Mouse (Mus musculus) small intestine, adult 2 months (tissue): ENCODE results near the gene Mcl1. TPM values are rescaled to one million over a fixed set of nuclear protein-coding genes. Genes with fewer than 3 reads are reported as not detected.
A peak's percentile ranks its signal among the peaks of the same experiment; 100 is the strongest.

Experiments used
- H3K27ac ChIP-seq: fragments of 200-500 bp; 2 replicates; pipeline ENCODE4 v1.5.1; 2012; ENCODE audit warnings: low read depth, low read length, control low read depth, inconsistent platforms; ENCODE audit not compliant: insufficient read depth
- H3K27me3 ChIP-seq: fragments of 200-500 bp; 2 replicates; pipeline ENCODE4 v1.6.1; 2012; ENCODE audit warnings: mild to moderate bottlenecking, moderate library complexity, low read length, inconsistent platforms; ENCODE audit not compliant: control insufficient read depth, insufficient read depth
- H3K36me3 ChIP-seq: fragments of 200-500 bp; 2 replicates; pipeline ENCODE4 v1.6.1; 2012; ENCODE audit warnings: mild to moderate bottlenecking, low read length, control low read depth, inconsistent platforms; ENCODE audit not compliant: control insufficient read depth, insufficient read depth
- H3K4me1 ChIP-seq: fragments of 200-500 bp; 2 replicates; pipeline ENCODE4 v1.6.1; 2012; ENCODE audit warnings: low read length, inconsistent platforms, mixed read lengths; ENCODE audit not compliant: control insufficient read depth, insufficient read depth, insufficient read length
- H3K4me3 ChIP-seq: fragments of 200-500 bp; 2 replicates; pipeline ENCODE4 v1.5.1; 2012; ENCODE audit warnings: low read depth, mild to moderate bottlenecking, control low read depth, inconsistent platforms, low read length, moderate library complexity
- CTCF ChIP-seq: fragments of 200-500 bp; IDR thresholded peaks from 2 replicates; pipeline ENCODE4 v1.5.1; 2012; ENCODE audit warnings: low read depth, mild to moderate bottlenecking, control low read depth, inconsistent platforms, low read length, moderate library complexity, mixed read lengths; ENCODE audit not compliant: insufficient replicate concordance, insufficient read length; ENCODE audit errors: extremely low read depth
- POLR2A ChIP-seq: fragments of 200-500 bp; IDR thresholded peaks from 2 replicates; pipeline ENCODE4 v1.6.1; 2012; ENCODE audit warnings: low read depth, mild to moderate bottlenecking, control low read depth, inconsistent platforms, low read length, moderate library complexity
- WGBS: fragments of 180-500 bp; shearing (Covaris S2); methylation state at CpG from one replicate; pipeline ENCODE4 v1.1.7; 2018; 5-methylcytosine and 5-hydroxymethylcytosine counted together
- polyA plus RNA-seq: library from polyadenylated mRNA; depleted of rRNA; stranded (reverse); fragments of >200 nt; gene quantifications from 2 replicates; pipeline ENCODE4 v1.2.3, GENCODE M21; 2012

Mcl1 gene
- polyA plus RNA-seq, 1 experiment, result 327 TPM

- WGBS, result 70% methylated on average over 11 of the region's 11 CpGs
- Histone ChIP-seq H3K4me3 (no peak overlapping the region), H3K36me3 (no peaks in the 10 kb centered on the region), H3K4me1 (peaks cover 18% of the 10 kb centered on the region), H3K27me3 (no peaks in the 10 kb centered on the region), H3K27ac (no peak overlapping the region)
- TF ChIP-seq POLR2A, result no peak
- no peak for TF ChIP-seq CTCF
Observed at GRCm38 (mm10) chr3:95681365-95681764, 22.8 kb downstream of the Mcl1 start.

- no peaks in the 10 kb centered on the region for H3K36me3 ChIP-seq
- no peak overlapping the region for H3K4me3 ChIP-seq
- H3K4me1 ChIP-seq, result peaks cover 9% of the 10 kb centered on the region
- H3K27me3 ChIP-seq, result no peaks in the 10 kb centered on the region
- WGBS, result 78% methylated on average over 5 of the region's 5 CpGs
- no peak overlapping the region for H3K27ac ChIP-seq
- TF ChIP-seq CTCF (no peak), POLR2A (no peak)
Observed at GRCm38 (mm10) chr3:95682878-95683277, 24.3 kb downstream of the Mcl1 start.

GRCm38 (mm10) chr3:95684846-95685245 is 26.3 kb downstream of the Mcl1 start:
- Histone ChIP-seq H3K27ac (no peak overlapping the region), H3K36me3 (no peaks in the 10 kb centered on the region), H3K4me3 (no peak overlapping the region), H3K4me1 (peaks cover 8% of the 10 kb centered on the region), H3K27me3 (no peaks in the 10 kb centered on the region)
- 65% methylated on average over 8 of the region's 8 CpGs for WGBS
- no peak for TF ChIP-seq CTCF
- TF ChIP-seq POLR2A, result no peak

GRCm38 (mm10) chr3:95685301-95685700 is 26.7 kb downstream of the Mcl1 start:
- Histone ChIP-seq H3K4me3 (no peak overlapping the region), H3K27me3 (no peaks in the 10 kb centered on the region), H3K36me3 (no peaks in the 10 kb centered on the region), H3K4me1 (peaks cover 4% of the 10 kb centered on the region), H3K27ac (no peak overlapping the region)
- no peak for TF ChIP-seq POLR2A
- TF ChIP-seq CTCF, result no peak
- 88% methylated on average over 4 of the region's 4 CpGs for WGBS

GRCm38 (mm10) chr3:95685701-95686100 is 27.1 kb downstream of the Mcl1 start:
- TF ChIP-seq POLR2A (no peak), CTCF (no peak)
- Histone ChIP-seq H3K27me3 (no peaks in the 10 kb centered on the region), H3K4me1 (0 out of 2 replicates have a peak, but pooled peaks cover 3% of the 10 kb centered on the region), H3K27ac (no peak overlapping the region), H3K4me3 (no peak overlapping the region), H3K36me3 (no peaks in the 10 kb centered on the region)
- 79% methylated on average over 2 of the region's 2 CpGs for WGBS

GRCm38 (mm10) chr3:95686492-95687167 is 28.0 kb downstream of the Mcl1 start:
- H3K4me3 ChIP-seq, result peak overlapping the region; percentile 69
- H3K4me1 ChIP-seq, result 0 out of 2 replicates have a peak, but pooled peaks cover 3% of the 10 kb centered on the region
- H3K27ac ChIP-seq, result no peak overlapping the region
- no peaks in the 10 kb centered on the region for H3K27me3 ChIP-seq
- no peak for TF ChIP-seq POLR2A
- no peak for TF ChIP-seq CTCF
- 69% methylated on average over 10 of the region's 10 CpGs for WGBS
- H3K36me3 ChIP-seq, result no peaks in the 10 kb centered on the region

GRCm38 (mm10) chr3:95687168-95687523 is 28.6 kb downstream of the Mcl1 start:
- Histone ChIP-seq H3K27me3 (no peaks in the 10 kb centered on the region), H3K27ac (peak overlapping the region; percentile 22), H3K36me3 (no peaks in the 10 kb centered on the region), H3K4me1 (0 out of 2 replicates have a peak, but pooled peaks cover 3% of the 10 kb centered on the region), H3K4me3 (peak overlapping the region; percentile 69)
- 24% methylated on average over 4 of the region's 4 CpGs for WGBS
- TF ChIP-seq POLR2A (no peak), CTCF (no peak)
